Mouse (Mus musculus) monocyte, adult 2 months (primary cell): Measurements from ENCODE around the gene Myf5.

Source experiments
- DNase-seq, 2 experiments: peaks; one replicate each; pipeline ENCODE4 v3.0.0; 2022; ENCODE audit warnings: low spot score in 2 of 2, low read depth in 1 of 2

Myf5 gene

GRCm38 (mm10) chr10:107436967-107437366 lies 49.0 kb downstream of the Myf5 start:
- no peak for DNase-seq
